Mouse (Mus musculus) hindlimb bud, embryonic 11.5 days (tissue): Measurements from ENCODE around the gene Grin2b.
A peak's percentile ranks its signal among the peaks of the same experiment; 100 is the strongest.
"Not testable (repeated sequence)": the region's sequence is repeated elsewhere in the genome, so short reads cannot be mapped to it uniquely, and the experiment has no call there.

Experiments used
- DNase-seq: peaks from one replicate; pipeline ENCODE4 v3.0.0-alpha.2; 2012; ENCODE audit warnings: low read depth, low spot score; ENCODE audit errors: extremely low spot score

Grin2b gene

GRCm38 (mm10) chr6:135907540-135908320 lies 265.6 kb downstream of the Grin2b start:
- DNase-seq, result peak; percentile 52

DNA sequence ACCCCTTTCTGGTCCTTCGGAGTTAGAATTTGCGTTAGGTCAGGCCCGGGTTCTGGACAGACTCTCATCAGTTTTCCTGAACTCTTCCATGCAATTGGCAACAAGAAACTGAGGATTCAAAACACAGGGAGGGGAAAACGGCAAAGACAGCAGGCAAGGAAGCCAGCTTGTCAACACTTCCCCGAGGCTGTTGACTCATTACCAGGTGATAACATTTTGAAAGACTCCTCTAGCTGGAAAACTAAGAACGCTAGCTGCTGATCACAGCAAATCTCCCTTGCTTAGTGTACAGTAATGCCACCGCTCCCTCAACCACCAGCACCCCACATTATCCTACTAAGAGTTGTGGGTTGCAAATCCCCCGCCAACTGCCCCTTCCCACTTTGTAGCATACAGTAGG lies 266.2 kb downstream of the Grin2b start:
- DNase-seq, result no peak

- DNase-seq, result no peak
Observed at GRCm38 (mm10) chr6:135904391-135904790, 268.9 kb downstream of the Grin2b start.

GRCm38 (mm10) chr6:135900410-135900809 lies 272.9 kb downstream of the Grin2b start:
- DNase-seq, result no peak

DNA sequence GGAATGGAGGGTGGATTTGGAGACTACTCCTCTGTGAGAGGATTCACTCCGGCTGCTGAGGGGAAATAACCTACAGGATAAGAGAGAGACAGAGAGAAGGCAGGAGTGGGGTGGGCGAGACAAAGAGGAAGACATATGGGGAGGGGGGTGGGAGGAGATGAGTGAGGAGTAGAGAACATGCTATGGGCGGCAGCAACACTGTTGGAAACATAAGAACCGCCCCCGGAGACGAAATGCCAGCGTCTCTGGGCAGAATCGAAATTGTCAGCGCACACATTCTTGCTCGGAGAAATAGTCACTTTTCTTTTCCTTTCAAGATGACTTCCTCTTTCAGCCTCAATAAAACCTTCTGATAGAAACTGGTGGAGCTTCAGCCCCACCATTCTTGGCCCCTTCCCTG lies 274.1 kb downstream of the Grin2b start:
- DNase-seq, result no peak

- DNase-seq, result no peak
Observed at GRCm38 (mm10) chr6:135894793-135895228, 278.5 kb downstream of the Grin2b start.

GRCm38 (mm10) chr6:135882611-135883010 lies 290.7 kb downstream of the Grin2b start:
- no peak for DNase-seq

DNA sequence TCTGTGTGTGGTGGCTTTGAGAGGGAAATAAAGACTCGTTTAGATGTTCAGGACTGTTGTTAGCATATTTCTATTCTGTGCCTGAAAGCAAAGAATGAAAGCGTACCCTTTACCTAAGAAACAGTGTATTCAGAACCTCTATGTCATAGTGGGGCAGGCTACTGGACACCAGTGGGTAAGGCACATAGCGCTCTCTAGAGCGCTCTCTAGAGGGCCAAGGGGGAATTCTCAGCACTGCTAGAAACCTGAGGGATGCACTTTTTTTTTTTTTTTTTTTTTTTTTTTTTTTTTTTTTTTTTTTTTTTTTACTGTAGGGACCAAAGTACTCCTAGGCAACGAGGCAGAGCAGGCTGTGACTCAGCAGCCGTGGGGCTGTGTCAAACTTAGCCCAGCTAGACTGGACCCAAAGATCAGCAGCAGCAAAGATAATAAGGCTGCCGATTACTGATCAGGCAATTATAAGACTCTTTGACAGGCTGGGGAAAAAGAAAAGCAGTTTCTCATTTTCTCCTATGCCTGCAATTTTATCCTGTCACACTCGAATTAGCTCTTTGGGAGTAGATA lies 297.1 kb downstream of the Grin2b start:
- DNase-seq, result no peak

DNA sequence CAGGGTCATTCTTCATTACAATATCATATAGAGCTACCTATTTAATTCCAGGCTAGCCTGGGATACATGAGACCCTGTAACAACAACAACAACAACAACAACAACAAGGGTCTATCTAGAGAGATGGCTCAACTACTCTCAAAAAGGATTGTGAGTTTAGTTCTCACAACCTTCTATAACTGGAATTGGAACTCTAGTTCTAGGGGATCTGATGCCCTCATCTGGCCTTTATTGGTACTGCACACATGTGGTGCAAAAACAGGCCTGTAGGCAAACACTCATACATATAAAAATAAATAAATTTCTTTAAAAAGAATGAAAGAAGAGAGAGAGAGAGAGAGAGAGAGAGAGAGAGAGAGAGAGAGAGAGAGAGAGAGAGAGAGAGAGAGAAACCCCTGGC lies 298.7 kb downstream of the Grin2b start:
- no peak for DNase-seq

- no peak for DNase-seq
Observed at GRCm38 (mm10) chr6:135865832-135866231, 307.5 kb downstream of the Grin2b start.

DNA sequence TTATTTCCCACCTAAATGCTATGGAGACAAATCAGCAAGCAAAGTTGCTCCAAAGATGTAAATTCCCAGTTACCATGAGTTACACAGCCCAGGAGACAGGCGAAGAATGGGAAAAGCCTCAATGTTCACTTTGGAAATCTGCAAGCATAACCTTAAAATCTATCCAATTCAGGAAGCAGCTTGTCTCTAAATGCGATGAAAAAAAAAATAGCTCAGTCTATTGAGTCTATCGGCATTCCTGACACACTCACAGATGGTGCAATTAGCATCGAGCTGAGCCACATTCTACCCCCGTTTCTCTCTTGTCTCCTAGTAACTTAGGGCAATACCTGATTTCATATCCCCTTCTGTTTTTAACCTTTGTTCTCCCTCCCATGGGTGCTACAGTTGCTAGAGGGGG lies 309.3 kb downstream of the Grin2b start:
- DNase-seq, result no peak

- DNase-seq, result no peak
Observed at GRCm38 (mm10) chr6:135859502-135859901, 313.8 kb downstream of the Grin2b start.

GRCm38 (mm10) chr6:135854173-135854591 lies 319.1 kb downstream of the Grin2b start:
- no peak for DNase-seq

DNA sequence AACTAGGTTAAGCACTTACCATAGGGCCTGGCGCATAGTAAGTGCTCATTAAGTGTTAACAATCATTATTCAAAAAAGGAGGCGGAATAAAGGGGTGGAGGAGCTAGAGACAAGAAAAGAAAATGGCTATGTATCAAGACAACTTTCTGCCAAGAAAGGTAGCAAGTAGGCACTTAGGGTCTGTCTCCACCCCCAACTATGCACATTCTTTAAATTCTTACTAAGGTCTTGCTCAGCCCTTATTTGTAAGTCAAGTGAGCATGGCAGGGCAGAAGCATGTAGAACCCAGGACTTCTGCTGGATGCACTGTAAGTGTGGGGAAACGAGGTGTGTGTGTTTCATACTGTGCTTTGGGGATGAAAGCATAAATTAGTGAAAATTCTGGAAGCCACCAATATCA lies 329.6 kb downstream of the Grin2b start:
- no peak for DNase-seq

DNA sequence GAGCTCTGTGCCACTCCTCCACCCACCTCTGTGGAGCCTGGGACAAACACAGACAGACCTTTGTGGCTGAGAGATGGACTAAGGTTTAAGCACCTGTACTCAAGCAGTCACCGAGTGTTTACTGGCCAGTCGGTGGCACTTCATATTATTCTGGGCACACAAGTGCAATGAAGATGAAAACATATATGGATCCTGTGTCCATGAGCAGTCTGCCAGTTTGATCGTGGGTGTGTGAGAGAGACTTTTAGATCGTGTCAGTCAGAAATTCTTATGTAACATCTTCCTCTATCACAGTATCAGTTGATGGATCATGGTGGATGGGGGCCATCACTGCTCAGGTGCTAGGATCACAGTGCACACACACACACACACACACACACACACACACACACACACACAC lies 337.0 kb downstream of the Grin2b start:
- no peak for DNase-seq

GRCm38 (mm10) chr6:135833542-135833941 lies 339.8 kb downstream of the Grin2b start:
- DNase-seq, result no peak

DNA sequence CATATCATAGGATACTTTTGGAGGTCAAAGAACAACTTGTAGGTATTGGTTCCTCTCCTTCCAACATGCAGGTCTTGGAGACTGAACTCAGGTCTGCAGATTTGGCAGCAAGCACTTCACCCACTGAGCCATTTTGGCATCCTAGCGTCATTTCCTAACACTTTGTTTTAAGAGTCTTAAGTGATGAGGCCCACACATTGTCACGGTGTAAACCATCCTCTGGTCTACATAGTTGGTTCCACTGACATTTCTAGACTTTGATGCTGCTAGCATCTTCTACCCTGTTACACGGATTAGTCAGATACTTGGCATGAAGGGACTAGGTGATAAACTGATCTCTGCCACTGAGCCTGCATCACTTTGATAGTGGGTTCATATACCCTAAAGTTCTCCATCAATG lies 341.3 kb downstream of the Grin2b start:
- DNase-seq, result no peak

GRCm38 (mm10) chr6:135831032-135831431 lies 342.3 kb downstream of the Grin2b start:
- no peak for DNase-seq

GRCm38 (mm10) chr6:135829458-135829857 lies 343.9 kb downstream of the Grin2b start:
- DNase-seq, result no peak

DNA sequence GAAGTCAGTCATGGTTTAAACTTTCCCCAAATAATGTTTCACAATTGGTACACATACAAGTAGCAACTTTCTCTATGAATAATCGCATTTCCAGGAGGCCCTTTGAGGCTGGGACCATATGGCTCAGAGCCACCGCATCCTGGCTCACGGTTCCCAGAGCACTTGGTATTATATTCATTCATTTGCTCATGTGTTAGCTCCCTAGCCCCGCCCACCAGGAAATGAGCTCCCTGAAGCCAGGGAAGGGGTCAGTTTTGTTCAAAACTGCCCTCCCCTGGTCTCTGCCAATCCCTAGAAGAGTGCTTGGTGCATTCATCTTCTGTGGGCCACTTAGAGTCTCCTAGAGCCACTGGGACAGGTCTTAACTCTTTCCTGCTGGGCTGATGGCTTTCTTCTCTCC lies 344.3 kb downstream of the Grin2b start:
- DNase-seq, result no peak

DNA sequence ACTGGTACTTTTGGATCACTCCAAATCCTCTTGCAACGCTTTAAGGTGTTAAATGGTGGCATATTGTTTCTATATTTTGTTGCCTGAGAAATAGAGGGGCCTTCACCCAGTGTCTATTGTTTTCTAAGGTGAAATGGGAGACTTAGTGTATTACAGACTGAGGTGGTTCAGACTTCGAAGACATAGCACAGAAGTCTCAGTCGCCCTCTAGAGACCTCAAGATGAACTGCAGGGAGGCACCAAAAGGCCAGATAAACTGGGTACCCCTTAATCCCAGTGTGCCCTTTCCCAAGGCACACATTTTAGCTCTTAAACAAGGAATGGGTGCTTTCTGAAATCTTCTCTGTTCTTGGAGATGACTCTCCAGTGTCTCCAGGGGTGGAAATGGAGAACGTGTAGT lies 345.4 kb downstream of the Grin2b start:
- no peak for DNase-seq

- no peak for DNase-seq
Observed at GRCm38 (mm10) chr6:135827317-135827716, 346.0 kb downstream of the Grin2b start.

DNA sequence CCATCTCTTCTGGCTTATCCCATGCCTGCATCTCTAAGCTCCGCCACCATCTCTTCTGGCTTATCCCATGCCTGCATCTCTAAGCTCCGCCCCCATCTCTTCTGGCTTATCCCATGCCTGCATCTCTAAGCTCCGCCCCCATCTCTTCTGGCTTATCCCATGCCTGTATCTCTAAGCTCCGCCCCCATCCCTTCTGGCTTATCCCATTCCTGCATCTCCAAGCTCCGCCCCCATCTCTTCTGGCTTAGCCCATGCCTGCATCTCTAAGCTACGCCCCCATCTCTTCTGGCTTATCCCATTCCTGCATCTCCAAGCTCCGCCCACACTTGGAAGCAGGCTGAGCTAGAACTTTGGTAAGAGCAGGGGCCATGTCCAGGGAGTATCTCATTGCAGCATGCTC lies 346.5 kb downstream of the Grin2b start:
- DNase-seq, result not testable (repeated sequence)
